Mouse (Mus musculus) embryonic fibroblast, embryonic 13.5 days (primary cell): Measurements from ENCODE around the gene P2ry6.

Experiments used
- CTCF ChIP-seq: IDR thresholded peaks from 2 replicates; pipeline ENCODE4 v1.5.1; 2011; ENCODE audit warnings: mild to moderate bottlenecking, control low read depth, low read length, moderate library complexity, borderline replicate concordance; ENCODE audit not compliant: insufficient read depth
- POLR2A ChIP-seq: IDR thresholded peaks from 2 replicates; pipeline ENCODE4 v1.6.1; 2011; ENCODE audit warnings: low read depth, mild to moderate bottlenecking, control low read depth, low read length, moderate library complexity

GRCm38 (mm10) chr7:101014041-101014440, 39.6 kb upstream of the P2ry6 start:
- no peak for TF ChIP-seq CTCF
- no peak for TF ChIP-seq POLR2A
